Mouse (Mus musculus): ENCODE measurements around the gene Nup107.

- no peak for TF ChIP-seq CTCF (IDR thresholded peaks at IDR 0.05; ENCODE audit: borderline replicate concordance, insufficient read depth, low read depth, low read length)
- TF ChIP-seq POLR2A (IDR thresholded peaks at IDR 0.05; ENCODE audit: borderline replicate concordance, insufficient read depth, low read length) = no peak
Measured at GRCm38 (mm10) chr10:117766896-117767160, 25.7 kb downstream of the Nup107 start.

Measured in cerebellum, adult 2 months (tissue).